Mouse (Mus musculus) neural tube, embryonic 13.5 days (tissue): ENCODE data around the gene Slc25a43. TPM values are rescaled to one million over a fixed set of nuclear protein-coding genes. Genes with fewer than 3 reads are reported as not detected.
"Not testable (repeated sequence)": the region's sequence is repeated elsewhere in the genome, so short reads cannot be mapped to it uniquely, and the experiment has no call there.

Experiments
- ATAC-seq: fragments of 200-750 bp; cut with Nextera tagmentation; 2 replicates; pipeline ENCODE4 v1.8.0; 2017; ENCODE audit warnings: low read depth, mild to moderate bottlenecking, moderate TSS enrichment, moderate library complexity
- H3K27ac ChIP-seq: fragments of 300-500 bp; sonication (generic); replicated peaks from 2 replicates; pipeline ENCODE4 v1.5.1; 2015; ENCODE audit warnings: moderate library complexity, mild to moderate bottlenecking, inconsistent platforms
- H3K27me3 ChIP-seq: fragments of 300-500 bp; sonication (generic); 2 replicates; pipeline ENCODE4 v1.6.1; 2015; ENCODE audit warnings: mild to moderate bottlenecking, inconsistent platforms
- H3K36me3 ChIP-seq: fragments of 300-500 bp; sonication (generic); 2 replicates; pipeline ENCODE4 v1.6.1; 2015; ENCODE audit warnings: mild to moderate bottlenecking, inconsistent platforms
- H3K4me1 ChIP-seq: fragments of 300-500 bp; sonication (generic); replicated peaks from 2 replicates; pipeline ENCODE4 v1.6.1; 2015; ENCODE audit warnings: inconsistent platforms
- H3K4me2 ChIP-seq: fragments of 300-500 bp; sonication (generic); 2 replicates; pipeline ENCODE4 v1.6.1; 2015; ENCODE audit warnings: inconsistent platforms, mild to moderate bottlenecking, moderate library complexity
- H3K4me3 ChIP-seq: fragments of 300-500 bp; sonication (generic); 2 replicates; pipeline ENCODE4 v1.5.1; 2015; ENCODE audit warnings: mild to moderate bottlenecking, inconsistent platforms
- H3K9ac ChIP-seq: fragments of 300-500 bp; sonication (generic); 2 replicates; pipeline ENCODE4 v1.6.1; 2015; ENCODE audit warnings: moderate library complexity, mild to moderate bottlenecking, inconsistent platforms
- H3K9me3 ChIP-seq: fragments of 300-500 bp; sonication (generic); 2 replicates; pipeline ENCODE4 v1.6.1; 2016; ENCODE audit warnings: inconsistent platforms
- WGBS: fragments of 180-500 bp; shearing (Covaris S2); methylation state at CpG from one replicate; pipeline ENCODE4 v1.1.7; 2015; 5-methylcytosine and 5-hydroxymethylcytosine counted together
- polyA plus RNA-seq: library from polyadenylated mRNA; unstranded; fragments of >200 nt; fragmentation: Nextera tagmentation; extraction: Ambion mirVana; gene quantifications from 2 replicates; pipeline ENCODE4 v1.2.1, GENCODE M21; 2015

Slc25a43 gene
- polyA plus RNA-seq, 1 experiment from 2014 or later: 0.70 TPM

- Histone ChIP-seq H3K36me3 (peaks cover 15% of the 10 kb centered on the region), H3K4me2 (no peak overlapping the region), H3K27ac (no peak overlapping the region), H3K9me3 (no peaks in the 10 kb centered on the region), H3K27me3 (no peaks in the 10 kb centered on the region), H3K9ac (no peak overlapping the region), H3K4me1 (0 out of 2 replicates have a peak, but pooled peaks cover 3% of the 10 kb centered on the region), H3K4me3 (no peak overlapping the region)
- no peak for ATAC-seq
- 62% methylated on average over 5 of the region's 5 CpGs for WGBS
Measured at GRCm38 (mm10) chrX:36794571-36794970, 51.1 kb downstream of the Slc25a43 start.

- WGBS: 17% methylated on average over 41 of the region's 41 CpGs
- H3K9me3 ChIP-seq: no peaks in the 10 kb centered on the region
- H3K27ac ChIP-seq: peak within 1 kb of the TSS; percentile 90
- peak within 1 kb of the TSS; percentile 63 for H3K4me3 ChIP-seq
- H3K4me2 ChIP-seq: peak within 1 kb of the TSS; percentile 57
- 0 out of 2 replicates have a peak, but pooled peaks cover 3% of the 10 kb centered on the region for H3K4me1 ChIP-seq
- peaks cover 15% of the 10 kb centered on the region for H3K36me3 ChIP-seq
- peak; percentile 97 for ATAC-seq
- H3K9ac ChIP-seq: peak within 1 kb of the TSS; percentile 83
- no peaks in the 10 kb centered on the region for H3K27me3 ChIP-seq
Measured at GRCm38 (mm10) chrX:36795424-36796162, 52.1 kb downstream of the Slc25a43 start, which contains the start of gene Slc25a5. Slc25a5 (plus strand) TSS chrX:36795651.

- H3K4me3 ChIP-seq: peak overlapping the region; percentile 63
- WGBS: 25% methylated on average over 22 of the region's 41 CpGs
- H3K9me3 ChIP-seq: no peaks in the 10 kb centered on the region
- no peaks in the 10 kb centered on the region for H3K27me3 ChIP-seq
- H3K4me1 ChIP-seq: 0 out of 2 replicates have a peak, but pooled peaks cover 3% of the 10 kb centered on the region
- peak; percentile 87 for ATAC-seq
- H3K36me3 ChIP-seq: peaks cover 15% of the 10 kb centered on the region
- peak overlapping the region; percentile 57 for H3K4me2 ChIP-seq
- peak overlapping the region; percentile 83 for H3K9ac ChIP-seq
- H3K27ac ChIP-seq: peak overlapping the region; percentile 90
Measured at GRCm38 (mm10) chrX:36796163-36796581, 52.7 kb downstream of the Slc25a43 start.

GRCm38 (mm10) chrX:36796734-36797133, 53.3 kb downstream of the Slc25a43 start:
- ATAC-seq, H3K9me3 ChIP-seq, H3K27me3 ChIP-seq, H3K4me1 ChIP-seq, H3K27ac ChIP-seq: not testable (repeated sequence)
- Histone ChIP-seq H3K9ac (peak overlapping the region; percentile 83), H3K4me3 (peak overlapping the region; percentile 63), H3K4me2 (peak overlapping the region; percentile 57), H3K36me3 (peaks cover 15% of the 10 kb centered on the region)
- WGBS: 69% methylated on average over 8 of the region's 8 CpGs

- no peak overlapping the region for H3K9ac ChIP-seq
- no peak overlapping the region for H3K4me3 ChIP-seq
- ATAC-seq: no peak
- no peak overlapping the region for H3K27ac ChIP-seq
- no peak overlapping the region for H3K4me2 ChIP-seq
- no peaks in the 10 kb centered on the region for H3K9me3 ChIP-seq
- H3K27me3 ChIP-seq: no peaks in the 10 kb centered on the region
- H3K4me1 ChIP-seq: 0 out of 2 replicates have a peak, but pooled peaks cover 3% of the 10 kb centered on the region
- H3K36me3 ChIP-seq: peaks cover 15% of the 10 kb centered on the region
- WGBS: 41% methylated on average over 6 of the region's 6 CpGs
Measured at GRCm38 (mm10) chrX:36799131-36799879, 55.8 kb downstream of the Slc25a43 start.

GRCm38 (mm10) chrX:36803189-36803588, 59.7 kb downstream of the Slc25a43 start:
- Histone ChIP-seq H3K4me3 (no peak overlapping the region), H3K9ac (no peak overlapping the region), H3K27ac (no peak overlapping the region), H3K4me2 (no peak overlapping the region), H3K4me1 (peaks cover 7% of the 10 kb centered on the region), H3K36me3 (peaks cover 5% of the 10 kb centered on the region), H3K9me3 (no peaks in the 10 kb centered on the region), H3K27me3 (no peaks in the 10 kb centered on the region)
- ATAC-seq: no peak
- 72% methylated on average over 5 of the region's 5 CpGs for WGBS

GRCm38 (mm10) chrX:36804196-36804595, 60.7 kb downstream of the Slc25a43 start:
- no peaks in the 10 kb centered on the region for H3K27me3 ChIP-seq
- no peak for ATAC-seq
- WGBS: 73% methylated on average over 5 of the region's 5 CpGs
- H3K4me1 ChIP-seq: peaks cover 7% of the 10 kb centered on the region
- no peak overlapping the region for H3K27ac ChIP-seq
- H3K9me3 ChIP-seq: no peaks in the 10 kb centered on the region
- H3K4me2 ChIP-seq: no peak overlapping the region
- no peak overlapping the region for H3K4me3 ChIP-seq
- no peaks in the 10 kb centered on the region for H3K36me3 ChIP-seq
- no peak overlapping the region for H3K9ac ChIP-seq

GRCm38 (mm10) chrX:36805466-36806235, 62.2 kb downstream of the Slc25a43 start:
- Histone ChIP-seq H3K9me3 (no peaks in the 10 kb centered on the region), H3K4me1 (peaks cover 7% of the 10 kb centered on the region), H3K9ac (no peak overlapping the region), H3K27ac (no peak overlapping the region), H3K36me3 (no peaks in the 10 kb centered on the region), H3K4me2 (no peak overlapping the region), H3K27me3 (no peaks in the 10 kb centered on the region), H3K4me3 (no peak overlapping the region)
- ATAC-seq: no peak
- 47% methylated on average over 5 of the region's 5 CpGs for WGBS

GRCm38 (mm10) chrX:36807360-36808317, 64.2 kb downstream of the Slc25a43 start:
- Histone ChIP-seq H3K36me3 (no peaks in the 10 kb centered on the region), H3K27ac (peak overlapping the region; percentile 81), H3K9me3 (no peaks in the 10 kb centered on the region), H3K27me3 (no peaks in the 10 kb centered on the region), H3K4me1 (peaks cover 7% of the 10 kb centered on the region), H3K9ac (peak overlapping the region; percentile 60), H3K4me3 (peak overlapping the region; percentile 37), H3K4me2 (peak overlapping the region; percentile 55)
- 17% methylated on average over 39 of the region's 45 CpGs for WGBS
- ATAC-seq: peak; percentile 88

- WGBS: 81% methylated on average over 6 of the region's 6 CpGs
- peak overlapping the region; percentile 81 for H3K27ac ChIP-seq
Measured at GRCm38 (mm10) chrX:36808318-36808683, 64.8 kb downstream of the Slc25a43 start.

GRCm38 (mm10) chrX:36811377-36811776, 67.9 kb downstream of the Slc25a43 start:
- no peak for ATAC-seq
- H3K36me3 ChIP-seq: no peaks in the 10 kb centered on the region
- WGBS: 56% methylated on average over 5 of the region's 5 CpGs

More at GRCm38 (mm10) chrX:36808318-36808683, 64.8 kb downstream of the Slc25a43 start:
- peak; percentile 40 for ATAC-seq
- no peak overlapping the region for H3K9ac ChIP-seq
- H3K4me3 ChIP-seq: peak overlapping the region; percentile 37
- H3K4me1 ChIP-seq: peaks cover 7% of the 10 kb centered on the region
- no peaks in the 10 kb centered on the region for H3K9me3 ChIP-seq
- H3K27me3 ChIP-seq: no peaks in the 10 kb centered on the region
- H3K4me2 ChIP-seq: peak overlapping the region; percentile 55
- no peaks in the 10 kb centered on the region for H3K36me3 ChIP-seq

More at GRCm38 (mm10) chrX:36811377-36811776, 67.9 kb downstream of the Slc25a43 start:
- no peak overlapping the region for H3K27ac ChIP-seq
- no peaks in the 10 kb centered on the region for H3K27me3 ChIP-seq
- no peak overlapping the region for H3K9ac ChIP-seq
- no peak overlapping the region for H3K4me3 ChIP-seq
- peaks cover 12% of the 10 kb centered on the region for H3K4me1 ChIP-seq
- H3K9me3 ChIP-seq: no peaks in the 10 kb centered on the region
- H3K4me2 ChIP-seq: no peak overlapping the region
